Mouse (Mus musculus): ENCODE results near the gene Gm9970. TPM values are rescaled to one million over a fixed set of nuclear protein-coding genes. Genes with fewer than 3 reads are reported as not detected.
A peak's percentile ranks its signal among the peaks of the same experiment; 100 is the strongest.

Gene Gm9970
- polyA plus RNA-seq, 1 experiment from 2014 or later, result 0.44 TPM

DNA sequence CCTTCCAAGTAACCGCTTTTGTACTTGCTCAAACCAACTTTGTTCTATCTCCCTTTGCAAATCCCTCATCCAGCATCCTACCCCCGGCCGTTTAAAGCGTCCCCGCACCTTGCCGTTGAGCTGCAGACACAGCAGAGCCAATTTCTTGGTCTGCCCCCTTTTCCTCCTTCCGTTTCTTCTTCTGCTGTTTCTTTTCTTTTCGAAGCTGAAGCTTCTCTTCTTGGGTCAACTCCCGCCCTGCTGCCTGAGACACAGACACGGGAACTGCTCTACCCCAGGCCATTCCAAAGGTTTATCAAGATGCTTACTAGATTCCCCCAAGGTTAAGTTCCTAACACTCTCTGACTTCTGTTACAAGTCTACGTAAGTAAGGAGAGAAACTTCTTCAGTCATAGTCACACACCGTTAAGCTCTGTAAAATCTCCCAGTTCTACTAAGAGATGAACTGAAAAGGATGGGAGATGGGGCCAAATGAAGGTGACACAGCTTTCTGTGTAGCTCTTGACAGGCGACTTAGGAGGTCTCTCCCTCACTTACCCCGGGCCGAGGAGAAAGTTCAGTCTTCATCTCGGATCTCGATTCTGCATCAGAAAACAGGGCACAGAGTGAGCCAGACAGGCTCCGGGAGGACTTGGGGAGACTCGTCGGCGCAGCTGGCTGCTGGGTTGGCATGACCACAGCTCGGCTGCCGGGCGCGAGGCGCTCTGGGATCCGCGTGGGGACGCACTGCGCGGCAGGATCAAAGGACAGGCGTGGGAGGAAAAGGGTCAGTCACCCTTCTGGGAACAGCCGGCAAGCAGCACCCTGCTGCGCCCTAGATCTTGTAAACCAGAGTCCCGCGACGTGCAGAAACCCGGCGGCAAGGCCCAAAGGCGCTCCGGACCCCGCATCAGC, 48.7 kb downstream of the Gm9970 start:
- H3K9me3 ChIP-seq (replicated peaks), result no peaks in the 10 kb centered on the region
- peak overlapping the region; percentile 83 for H3K4me3 ChIP-seq
- H3K27me3 ChIP-seq, result no peaks in the 10 kb centered on the region
- 18% methylated on average over 37 of the region's 42 CpGs for WGBS
- H3K27ac ChIP-seq, result peak overlapping the region; percentile 73
- H3K4me2 ChIP-seq, result peak overlapping the region; percentile 95
- H3K4me1 ChIP-seq, result peaks cover 24% of the 10 kb centered on the region
- peaks cover 72% of the 10 kb centered on the region for H3K36me3 ChIP-seq (ENCODE audit: poor library complexity, severe bottlenecking)
- peak overlapping the region; percentile 90 for H3K9ac ChIP-seq
- no peak; the same call in 1 of the 2 replicates for ATAC-seq

Other genes with a start within 250 kb of the Gm9970 start
- 124 and 130 TPM in 2 replicates for gene Atraid, start 192.9 kb downstream of the Gm9970 start, polyA plus RNA-seq (2015; fragmentation: Nextera tagmentation; extraction: Ambion mirVana)
- 10.9 and 11.5 TPM in 2 replicates for gene Slc5a6, start 192.3 kb downstream of the Gm9970 start, polyA plus RNA-seq (2015; fragmentation: Nextera tagmentation; extraction: Ambion mirVana)
- gene Cad, start 186.5 kb downstream of the Gm9970 start, polyA plus RNA-seq (2015; fragmentation: Nextera tagmentation; extraction: Ambion mirVana), result 24.2 and 28.6 TPM in 2 replicates
- not detected in 2 replicates for gene Dnajc5g, start 134.9 kb downstream of the Gm9970 start, polyA plus RNA-seq (2015; fragmentation: Nextera tagmentation; extraction: Ambion mirVana)
- 1.7 and 1.8 TPM in 2 replicates for gene Slc30a3, start 133.0 kb downstream of the Gm9970 start, polyA plus RNA-seq (2015; fragmentation: Nextera tagmentation; extraction: Ambion mirVana)
- not detected in 2 replicates for gene Trim54, start 124.5 kb downstream of the Gm9970 start, polyA plus RNA-seq (2015; fragmentation: Nextera tagmentation; extraction: Ambion mirVana)
- gene Ucn, start 102.4 kb downstream of the Gm9970 start, polyA plus RNA-seq (2015; fragmentation: Nextera tagmentation; extraction: Ambion mirVana), result not detected in 2 replicates
- gene Mpv17, start 87.0 kb downstream of the Gm9970 start, polyA plus RNA-seq (2015; fragmentation: Nextera tagmentation; extraction: Ambion mirVana), result 56.7 and 57.1 TPM in 2 replicates
- gene Gm29609, start 61.3 kb downstream of the Gm9970 start, polyA plus RNA-seq (2015; fragmentation: Nextera tagmentation; extraction: Ambion mirVana), result 1.5 and 1.9 TPM in 2 replicates
- gene Gtf3c2, start 61.1 kb downstream of the Gm9970 start, polyA plus RNA-seq (2015; fragmentation: Nextera tagmentation; extraction: Ambion mirVana), result 76.5 and 86.9 TPM in 2 replicates
- 139 and 145 TPM in 2 replicates for gene Snx17, start 48.0 kb downstream of the Gm9970 start, polyA plus RNA-seq (2015; fragmentation: Nextera tagmentation; extraction: Ambion mirVana)
- 75.8 and 77.9 TPM in 2 replicates for gene Eif2b4, start 47.8 kb downstream of the Gm9970 start, polyA plus RNA-seq (2015; fragmentation: Nextera tagmentation; extraction: Ambion mirVana)
- gene Zfp513, start 38.9 kb downstream of the Gm9970 start, polyA plus RNA-seq (2015; fragmentation: Nextera tagmentation; extraction: Ambion mirVana), result 13.3 and 13.4 TPM in 2 replicates
- gene Ppm1g, start 20.5 kb downstream of the Gm9970 start, polyA plus RNA-seq (2015; fragmentation: Nextera tagmentation; extraction: Ambion mirVana), result 164 and 176 TPM in 2 replicates
- gene Nrbp1, start 368 bp downstream of the Gm9970 start, polyA plus RNA-seq (2015; fragmentation: Nextera tagmentation; extraction: Ambion mirVana), result 137 and 145 TPM in 2 replicates
- 2.3 and 3.6 TPM in 2 replicates for gene Krtcap3, start 10.5 kb upstream of the Gm9970 start, polyA plus RNA-seq (2015; fragmentation: Nextera tagmentation; extraction: Ambion mirVana)
- 29.6 and 38.5 TPM in 2 replicates for gene Ift172, start 49.9 kb upstream of the Gm9970 start, polyA plus RNA-seq (2015; fragmentation: Nextera tagmentation; extraction: Ambion mirVana)
- 62.1 and 66.7 TPM in 2 replicates for gene Fndc4, start 54.8 kb upstream of the Gm9970 start, polyA plus RNA-seq (2015; fragmentation: Nextera tagmentation; extraction: Ambion mirVana)
- gene Gckr, start 56.2 kb upstream of the Gm9970 start, polyA plus RNA-seq (2015; fragmentation: Nextera tagmentation; extraction: Ambion mirVana), result 0.12 and 0.16 TPM in 2 replicates
- gene Zfp512, start 211.2 kb upstream of the Gm9970 start, polyA plus RNA-seq (2015; fragmentation: Nextera tagmentation; extraction: Ambion mirVana), result 94.8 and 106 TPM in 2 replicates
- 0.14 and 0.18 TPM in 2 replicates for gene 4930548H24Rik, start 244.5 kb upstream of the Gm9970 start, polyA plus RNA-seq (2015; fragmentation: Nextera tagmentation; extraction: Ambion mirVana)

All from forebrain, embryonic 13.5 days (tissue).